Mouse (Mus musculus) kidney, adult 11 months (tissue): Measurements from ENCODE around the gene Mtmr12.
"Not testable (repeated sequence)": the region's sequence is repeated elsewhere in the genome, so short reads cannot be mapped to it uniquely, and the experiment has no call there.

Source experiments
- DNase-seq: peaks from one replicate; pipeline ENCODE4 v3.0.0; 2022

Gene Mtmr12

DNA sequence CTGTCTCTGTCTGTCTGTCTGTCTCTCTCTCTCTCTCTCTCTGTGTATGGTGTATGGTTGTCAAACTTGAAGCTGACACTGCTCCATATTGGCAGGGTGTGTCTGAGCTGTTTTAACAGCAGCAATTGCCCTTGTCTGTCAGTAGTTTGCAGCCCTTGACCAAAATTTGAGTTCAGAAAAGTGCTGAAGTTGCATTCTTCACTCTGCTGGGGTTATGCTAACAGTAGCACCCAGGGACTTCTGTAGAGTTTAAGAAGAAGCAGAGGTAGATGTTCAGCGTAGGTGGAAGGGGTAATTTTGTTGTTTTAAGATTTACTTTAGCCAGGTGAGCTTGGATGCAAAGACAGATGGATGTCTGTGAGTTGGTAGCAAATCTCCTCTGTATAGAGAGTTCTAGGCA is 7.4 kb downstream of the Mtmr12 start:
- no peak for DNase-seq

DNA sequence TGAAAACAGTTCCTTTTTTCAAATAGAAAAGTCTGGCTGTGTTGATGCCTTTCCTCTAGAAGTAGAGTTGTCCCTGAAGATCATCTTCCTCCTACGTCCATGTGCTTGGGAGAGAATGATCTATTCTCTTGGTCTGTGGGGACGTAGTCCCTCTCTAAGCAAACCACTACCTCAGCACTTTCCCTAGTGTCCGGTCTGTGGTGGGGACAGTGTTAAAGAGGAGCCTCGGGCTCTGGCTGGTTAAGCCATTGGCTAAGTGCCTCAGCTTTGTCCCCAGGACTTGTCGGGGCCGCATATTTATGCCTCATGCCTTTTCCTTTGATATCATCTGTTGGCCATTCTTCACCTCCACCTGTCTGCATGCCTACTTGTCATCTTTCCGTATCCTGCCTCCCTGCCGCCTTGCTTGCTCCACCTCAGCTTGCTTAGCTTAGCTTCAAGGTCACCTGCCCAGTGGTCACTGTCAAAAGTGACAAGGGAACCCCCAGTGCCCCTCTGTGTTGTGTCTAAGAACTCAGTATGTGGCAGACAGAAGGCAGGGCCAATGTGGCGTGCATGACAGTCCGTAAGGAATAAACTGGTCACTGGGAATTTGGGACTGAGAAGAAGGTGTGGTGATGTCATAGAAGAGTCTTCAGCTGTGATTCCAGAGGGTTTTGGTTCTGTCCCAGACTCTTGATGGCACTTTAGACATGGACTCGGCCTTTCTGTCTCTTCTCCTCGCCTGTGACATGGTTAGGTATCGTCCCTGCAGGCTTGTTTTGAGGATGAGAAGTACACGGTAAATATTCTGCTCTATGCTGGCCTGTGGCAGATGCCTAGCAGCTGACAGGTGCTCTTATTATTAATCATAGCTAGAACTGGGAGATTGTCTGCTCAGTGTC is 9.9 kb downstream of the Mtmr12 start:
- DNase-seq = no peak

DNA sequence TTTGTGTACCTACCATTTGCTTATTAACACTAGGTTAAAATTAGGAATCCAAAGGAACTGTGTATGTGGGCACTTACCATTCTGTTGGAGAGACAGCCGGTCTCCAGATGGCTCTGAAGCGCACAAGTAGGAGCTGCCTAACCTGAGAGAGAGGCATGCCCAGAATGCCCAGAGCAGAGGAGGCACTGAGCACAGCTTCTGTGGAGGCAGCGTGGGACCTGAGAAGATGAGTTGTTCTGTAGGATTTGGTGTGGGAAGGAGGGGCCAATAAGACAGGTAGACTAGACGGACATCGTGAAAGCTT is 10.5 kb downstream of the Mtmr12 start:
- DNase-seq = no peak

DNA sequence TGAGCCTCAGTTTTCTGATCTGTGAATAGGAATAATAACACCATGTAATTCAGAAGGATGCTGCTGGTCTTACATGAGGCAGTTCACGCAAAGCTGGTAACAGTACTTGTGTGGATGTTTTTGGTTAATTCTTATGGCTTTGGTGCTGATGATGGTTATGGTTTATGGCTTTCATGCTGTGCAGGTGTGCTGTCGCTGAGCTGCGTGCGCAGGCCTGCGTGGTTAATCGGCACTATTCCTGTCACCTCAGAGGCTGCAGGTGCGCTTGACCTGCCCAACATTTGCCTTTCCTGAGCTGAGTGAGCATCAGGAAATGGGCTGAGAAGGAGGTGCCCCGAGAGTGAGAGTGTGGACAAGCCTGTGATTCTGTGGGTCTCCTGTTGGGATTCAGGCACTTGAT is 11.3 kb downstream of the Mtmr12 start:
- DNase-seq = no peak

DNA sequence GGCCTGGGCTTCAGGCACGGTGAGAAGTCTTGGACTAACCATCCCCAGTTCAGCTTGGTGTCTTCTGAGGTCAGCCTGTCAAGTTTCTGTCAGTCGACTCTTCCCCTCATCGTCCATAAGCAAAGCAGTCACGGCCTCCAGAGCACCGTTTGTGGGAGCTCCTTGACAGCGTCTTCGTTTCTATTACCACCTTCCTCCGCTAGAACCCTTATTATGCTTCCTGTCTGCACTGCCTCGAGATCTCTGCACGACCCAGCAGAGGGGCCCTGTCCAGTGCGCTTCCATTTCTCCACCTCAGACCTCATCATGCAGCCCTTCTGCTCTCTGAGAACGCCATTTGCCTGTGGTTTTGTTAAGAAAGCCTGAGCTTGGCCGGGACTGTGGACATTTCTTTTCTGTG is 12.0 kb downstream of the Mtmr12 start:
- no peak for DNase-seq

DNA sequence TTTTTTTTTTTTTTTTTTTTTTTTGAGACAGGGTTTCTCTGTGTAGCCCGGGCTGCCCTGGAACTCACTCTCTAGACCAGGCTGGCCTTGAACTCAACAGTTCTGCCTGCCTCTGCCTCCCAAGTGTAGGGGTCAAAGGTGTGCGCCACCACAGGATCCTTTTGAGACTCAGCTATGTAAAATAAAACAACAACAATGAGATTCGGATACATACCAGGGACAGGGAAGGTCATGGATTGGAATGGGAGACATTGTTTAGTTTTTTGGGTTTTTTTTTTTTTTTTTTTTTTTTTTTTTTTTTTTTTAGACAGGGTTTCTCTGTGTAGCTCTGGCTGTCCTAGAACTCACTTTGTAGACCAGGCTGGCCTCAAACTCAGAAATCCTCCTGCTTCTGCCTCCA is 12.5 kb downstream of the Mtmr12 start:
- not testable (repeated sequence) for DNase-seq

DNA sequence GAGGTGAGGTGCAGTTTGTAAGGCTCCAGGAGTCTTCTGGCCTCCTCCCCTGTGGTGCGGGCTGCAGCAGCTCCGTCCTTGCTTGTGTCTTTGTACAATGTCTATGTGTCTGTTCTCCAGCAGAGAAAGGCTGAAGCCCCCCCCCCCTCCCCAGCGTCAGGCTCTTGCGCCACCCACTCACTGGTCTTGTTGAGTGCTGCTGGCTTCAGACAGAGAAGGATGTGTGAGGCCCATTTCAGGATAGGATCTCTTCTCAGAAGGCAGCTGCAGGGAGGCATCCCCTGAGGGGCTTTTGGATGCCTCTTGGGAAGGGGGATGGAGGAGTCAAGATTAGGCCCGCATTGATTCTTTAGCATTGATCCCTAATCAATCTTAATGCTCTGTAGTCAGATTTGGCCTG is 13.0 kb downstream of the Mtmr12 start:
- no peak for DNase-seq

DNA sequence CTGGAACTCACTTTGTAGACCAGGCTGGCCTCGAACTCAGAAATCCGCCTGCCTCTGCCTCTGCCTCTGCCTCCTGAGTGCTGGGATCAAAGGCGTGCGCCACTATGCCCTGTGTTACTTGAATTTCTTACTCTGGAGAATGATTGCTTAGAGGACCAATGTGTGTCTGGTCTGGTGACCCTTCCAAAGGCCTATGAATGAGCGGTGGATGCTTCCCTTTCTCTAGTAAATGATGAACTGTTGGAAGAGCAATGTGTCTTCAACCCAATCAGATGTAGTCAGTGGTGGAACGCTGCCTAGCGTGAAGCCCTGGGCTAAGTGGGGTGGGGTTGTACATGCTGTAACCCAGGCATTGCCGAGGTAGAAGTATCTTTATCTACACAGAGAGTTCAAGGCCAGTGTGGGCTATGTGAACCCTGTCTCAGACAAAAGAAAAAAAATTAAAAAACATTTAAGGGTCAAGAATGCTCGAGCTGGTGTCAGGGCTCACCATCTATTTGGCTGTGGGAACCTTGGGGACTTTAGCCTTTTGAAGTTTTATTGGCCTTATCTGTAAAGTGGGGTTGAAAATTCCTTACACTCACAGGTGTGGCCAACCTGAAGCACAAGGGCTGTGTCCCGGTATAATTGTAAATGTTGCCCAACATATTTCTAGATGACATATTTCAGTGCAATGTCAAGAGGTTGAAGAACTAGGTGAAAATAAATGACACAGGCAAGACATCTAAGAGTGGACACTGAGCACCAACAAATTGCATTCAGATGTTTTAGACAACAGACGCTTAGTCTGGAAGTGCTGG is 14.0 kb downstream of the Mtmr12 start:
- no peak for DNase-seq

DNA sequence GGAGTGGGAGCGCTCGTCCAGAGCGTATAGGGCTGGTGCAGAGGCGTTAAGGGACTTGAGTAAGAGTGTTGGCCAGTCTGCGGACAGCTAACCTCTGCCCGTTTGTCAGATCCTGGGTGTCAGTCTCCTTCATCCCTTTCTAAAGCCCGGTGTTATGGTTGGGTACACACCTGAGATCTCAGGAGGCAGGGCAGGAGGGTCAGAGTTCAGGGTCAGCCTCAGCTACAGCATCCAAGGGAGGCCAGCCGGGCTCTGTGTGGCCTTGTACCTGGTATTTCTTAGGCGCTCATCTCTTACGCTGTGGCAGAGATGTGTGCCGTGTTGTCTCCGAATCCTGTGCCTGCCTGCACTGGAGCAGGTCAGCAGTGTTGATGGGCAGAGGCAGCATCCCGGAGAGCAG is 16.3 kb downstream of the Mtmr12 start:
- peak; percentile 61 for DNase-seq

DNA sequence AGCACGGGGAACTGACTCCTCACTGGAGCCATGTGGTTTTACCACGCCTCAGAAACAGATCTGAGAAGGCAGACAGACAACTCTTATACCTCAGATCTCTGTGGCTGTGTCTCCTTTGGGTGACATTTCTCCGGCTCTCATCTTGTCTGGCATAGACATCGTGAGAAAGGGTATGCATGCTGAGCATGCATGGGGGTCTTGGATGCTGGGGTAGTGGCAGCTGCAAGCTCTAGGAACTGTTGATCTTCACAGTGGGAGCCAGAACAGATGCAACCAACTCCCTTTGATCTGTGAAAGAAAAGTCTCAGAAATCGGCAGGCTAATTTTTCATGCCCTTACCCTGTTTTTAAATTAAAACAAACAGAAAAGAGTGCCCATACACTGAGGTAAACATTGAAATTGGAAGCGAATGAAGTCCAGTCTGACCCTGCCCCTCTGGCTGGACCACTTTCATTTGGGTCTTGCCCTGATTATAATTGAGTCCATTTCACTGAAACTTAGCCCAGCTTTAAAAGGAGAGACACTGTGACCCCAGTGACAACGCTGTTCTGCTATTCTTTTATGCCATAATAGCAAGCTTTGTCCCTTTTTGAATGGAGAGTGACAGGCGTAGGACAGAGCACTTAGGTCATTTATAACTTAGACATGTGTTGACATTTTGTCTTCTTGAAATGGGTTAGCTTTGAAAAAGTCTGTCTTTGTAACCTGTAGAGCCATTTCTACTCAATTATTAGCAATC is 17.9 kb downstream of the Mtmr12 start:
- DNase-seq = no peak

DNA sequence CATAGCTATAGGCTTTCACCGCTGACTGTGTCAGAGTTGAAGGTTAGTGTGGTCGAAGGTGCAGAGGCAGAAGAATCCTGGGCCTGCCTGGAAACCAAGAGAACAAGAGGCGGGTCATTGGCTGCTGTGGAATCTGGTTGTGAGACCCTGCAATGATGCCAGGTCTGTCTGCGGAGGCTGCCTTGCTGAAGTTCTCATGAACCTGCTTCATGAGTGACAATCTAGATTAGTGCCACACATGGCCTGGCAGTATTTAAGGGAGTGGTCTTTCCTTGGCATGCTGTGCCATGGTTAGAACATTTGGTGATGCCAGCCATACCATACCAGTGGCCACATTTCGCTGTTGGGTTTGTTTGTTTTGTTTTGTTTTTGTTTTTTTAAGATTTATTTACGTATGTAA is 18.6 kb downstream of the Mtmr12 start:
- DNase-seq = no peak

DNA sequence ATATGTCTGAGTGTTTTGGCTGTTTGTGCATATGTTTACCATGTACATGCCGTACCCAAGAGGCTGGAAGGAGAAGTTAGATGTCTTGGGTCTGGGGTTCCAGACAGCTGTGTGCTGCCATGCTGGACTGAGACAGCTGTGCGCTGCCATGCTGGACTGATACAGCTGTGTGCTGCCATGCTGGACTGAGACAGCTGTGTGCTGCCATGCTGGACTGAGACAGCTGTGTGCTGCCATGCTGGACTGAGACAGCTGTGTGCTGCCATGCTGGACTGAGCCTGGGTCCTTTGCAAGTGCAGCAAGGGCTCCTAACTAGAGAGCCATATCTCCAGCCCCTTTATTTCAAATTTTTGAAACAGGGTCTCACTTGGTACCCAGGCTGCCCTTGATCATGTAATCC is 19.4 kb downstream of the Mtmr12 start:
- DNase-seq = no peak

DNA sequence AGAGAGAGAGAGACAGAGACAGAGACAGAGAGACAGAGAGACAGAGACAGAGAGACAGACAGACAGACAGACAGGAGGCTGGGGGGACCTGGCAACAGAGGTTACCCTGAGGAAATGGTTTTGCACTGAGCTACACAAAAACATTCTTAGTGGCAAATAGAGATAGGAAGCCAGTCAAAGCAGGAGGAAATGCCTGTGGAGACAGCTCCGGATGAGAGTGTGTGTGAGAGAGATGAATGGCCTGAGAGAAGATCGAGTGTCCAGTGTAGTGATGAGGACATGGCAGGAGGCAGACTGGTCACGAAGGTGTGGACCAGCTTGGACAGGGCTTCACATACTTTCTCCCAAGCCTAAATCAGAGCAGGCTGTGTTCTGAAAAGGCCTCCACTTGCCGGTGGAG is 20.2 kb downstream of the Mtmr12 start:
- DNase-seq = no peak

DNA sequence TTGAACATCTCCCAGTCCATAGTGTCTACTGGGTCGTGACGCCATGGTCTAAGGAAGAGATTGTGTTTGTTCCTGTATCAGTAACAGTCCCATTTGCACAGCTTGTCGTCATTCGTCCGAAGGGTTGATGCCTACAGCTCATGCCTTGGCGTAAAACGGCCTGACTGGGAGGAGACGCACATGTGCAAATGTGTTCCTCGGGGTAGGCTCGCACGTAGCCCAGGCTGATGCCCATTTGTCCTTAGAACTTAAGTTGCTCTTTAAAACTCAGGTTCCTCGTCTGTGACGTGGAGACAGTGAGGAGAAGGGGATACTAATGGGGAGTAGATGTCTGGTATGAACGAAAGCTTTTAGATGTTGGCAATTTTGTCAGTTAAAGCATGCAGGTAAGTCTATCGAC is 22.1 kb downstream of the Mtmr12 start:
- DNase-seq = no peak

DNA sequence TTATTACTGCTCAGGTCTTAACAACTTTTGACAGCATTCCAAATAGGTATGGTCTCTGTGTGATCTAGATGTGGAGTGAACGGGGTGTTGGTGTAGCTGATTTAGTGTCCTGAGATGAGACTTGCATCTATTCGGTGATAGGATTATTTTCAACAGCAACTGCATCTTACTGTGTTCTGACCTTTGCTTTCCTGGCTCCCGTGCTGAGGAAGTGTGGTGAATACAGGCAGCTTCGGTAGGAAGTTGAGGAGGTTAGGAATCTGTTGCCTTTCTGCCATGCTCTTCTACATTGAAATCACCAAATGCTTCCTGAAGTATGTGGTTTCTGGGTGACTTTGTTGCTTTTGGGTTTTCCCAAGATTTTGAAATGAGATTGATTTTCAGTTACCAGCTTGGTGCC is 22.5 kb downstream of the Mtmr12 start:
- DNase-seq = no peak

DNA sequence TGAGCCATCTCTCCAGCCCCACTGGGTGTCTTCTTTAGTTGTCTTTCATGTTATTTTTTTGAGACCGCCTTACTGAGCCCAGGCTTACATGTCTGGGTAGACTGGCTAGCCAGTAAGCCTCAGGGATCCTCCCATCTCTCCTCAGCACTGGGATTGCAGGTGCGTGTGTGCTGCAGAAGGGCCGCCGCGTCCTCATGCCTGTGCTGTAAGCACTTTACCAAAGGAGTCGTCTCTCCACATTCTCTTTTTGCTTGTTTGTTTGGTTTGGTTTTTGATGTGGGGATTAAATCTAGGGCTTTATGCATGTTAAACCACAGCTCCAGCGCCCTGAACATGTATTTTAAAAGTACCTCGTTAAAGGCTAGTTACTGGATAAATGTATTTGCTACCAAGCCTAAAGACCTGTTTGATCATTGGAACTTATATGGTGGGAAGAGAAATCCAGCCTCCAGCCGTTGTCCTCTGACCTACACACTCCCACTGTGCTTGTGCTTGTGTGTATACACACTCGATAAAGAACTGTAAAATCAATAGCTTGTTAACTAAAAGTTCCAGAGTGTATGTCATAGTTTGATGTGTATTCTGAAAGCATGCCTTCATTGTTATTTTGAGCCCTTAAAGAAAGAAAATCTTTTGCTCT is 24.9 kb downstream of the Mtmr12 start:
- DNase-seq = no peak

DNA sequence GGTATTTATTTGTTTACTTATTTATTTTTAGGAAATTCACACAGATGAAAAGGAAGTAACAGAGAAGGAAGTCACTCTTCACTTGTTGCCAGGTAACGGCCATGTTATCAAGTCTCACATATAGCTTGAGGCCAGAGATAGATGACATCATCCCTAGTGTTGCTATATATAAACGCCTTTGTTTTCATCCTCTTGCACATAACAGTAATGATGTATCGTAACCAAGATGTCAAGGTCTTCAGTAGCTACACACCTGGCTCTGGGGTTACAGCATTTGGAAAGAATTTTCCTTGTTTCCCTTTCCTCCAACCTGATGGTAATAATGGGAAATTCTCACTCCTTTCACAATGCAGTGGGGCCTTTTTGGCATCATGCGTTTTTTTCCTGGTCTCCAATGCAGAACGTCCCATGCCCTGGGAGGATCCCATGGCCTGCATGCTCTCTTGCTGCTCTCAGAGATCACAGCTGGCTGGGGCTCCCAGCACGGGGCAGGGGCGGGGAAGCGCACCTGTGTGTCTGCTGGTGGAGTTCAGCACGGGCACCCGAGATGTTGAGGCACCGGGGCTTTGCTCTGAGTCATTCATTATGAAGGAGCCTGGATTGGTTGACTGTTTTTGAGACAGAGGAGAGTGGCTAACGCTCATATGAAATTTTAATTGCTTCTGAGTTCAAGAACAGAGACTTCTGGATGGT is 25.6 kb downstream of the Mtmr12 start:
- DNase-seq = no peak

DNA sequence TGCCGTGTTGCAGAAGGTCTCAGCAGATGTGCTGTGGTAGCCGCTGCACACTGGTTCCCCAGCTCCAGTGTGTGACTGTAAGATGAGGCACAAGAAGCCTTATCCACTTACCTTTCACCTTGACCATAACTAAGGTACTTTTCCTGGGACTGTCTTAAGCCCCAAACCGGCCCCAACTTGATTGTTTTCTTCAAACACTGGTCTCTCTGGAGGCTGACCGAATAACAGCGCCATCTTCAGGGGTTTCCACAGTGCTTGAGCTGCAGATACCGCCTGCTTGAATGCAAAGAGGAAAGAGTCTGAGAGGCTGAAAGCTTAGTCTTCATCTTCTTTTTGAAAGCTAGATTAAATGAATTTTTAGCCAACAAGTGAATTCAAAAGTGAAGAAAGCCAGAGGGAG is 26.6 kb downstream of the Mtmr12 start:
- no peak for DNase-seq

DNA sequence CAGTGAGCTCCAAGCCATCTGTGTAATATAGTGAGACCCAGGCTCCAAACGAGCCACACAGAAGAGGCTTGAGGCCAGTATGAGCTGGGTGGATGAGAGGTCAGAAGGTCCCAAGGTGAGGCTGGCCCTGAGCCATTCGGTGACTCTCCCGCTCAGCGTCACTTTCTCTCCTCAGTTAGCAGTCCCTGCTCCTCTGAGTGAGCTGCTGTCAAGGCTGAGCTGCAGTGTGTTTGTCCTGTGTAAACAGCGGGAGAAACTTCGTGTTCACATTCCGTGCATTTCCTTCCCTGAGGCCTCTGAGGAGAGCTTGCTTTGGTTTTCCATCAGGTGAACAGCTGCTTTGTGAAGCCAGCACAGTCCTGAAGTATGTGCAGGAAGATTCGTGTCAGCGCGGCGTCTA is 27.6 kb downstream of the Mtmr12 start:
- DNase-seq = no peak

DNA sequence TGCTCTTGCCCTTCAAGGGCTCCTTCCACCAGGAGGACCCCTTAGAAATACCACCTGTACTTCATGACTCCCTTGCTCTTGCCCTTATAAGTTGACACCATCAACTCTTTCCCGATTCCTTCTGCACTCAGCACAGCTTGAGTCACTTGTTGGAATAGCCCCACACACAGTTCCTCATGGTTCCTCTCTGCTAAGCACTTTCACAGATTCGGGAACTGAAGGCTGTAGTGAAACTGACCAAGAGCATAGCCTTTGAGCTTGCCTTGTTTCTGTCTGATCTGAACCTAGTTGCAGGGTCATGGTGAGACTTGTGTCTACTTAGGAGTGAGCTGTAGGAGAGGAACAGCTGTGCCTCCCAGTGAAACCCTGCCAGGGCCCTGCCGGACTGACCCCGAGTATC is 28.2 kb downstream of the Mtmr12 start:
- DNase-seq = no peak

DNA sequence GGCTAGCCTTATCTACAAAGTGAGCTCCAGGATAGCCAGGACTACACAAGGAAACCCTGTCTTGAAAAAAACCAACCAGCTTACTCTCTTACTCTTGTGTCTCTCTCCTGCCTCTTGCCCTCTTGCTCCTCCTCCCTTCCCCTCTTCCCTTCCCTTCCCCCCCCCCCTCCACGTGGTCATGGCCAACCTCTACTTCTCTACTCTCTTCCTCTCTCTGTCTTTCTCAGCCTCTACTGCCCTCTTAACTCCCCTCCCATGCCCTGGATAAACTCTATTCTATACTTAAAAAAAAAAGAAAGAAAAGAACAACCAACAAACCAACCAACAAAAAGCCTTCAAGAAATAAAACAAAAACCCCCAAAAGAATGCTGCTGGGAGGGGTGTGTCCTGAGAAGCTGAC is 30.7 kb downstream of the Mtmr12 start:
- no peak for DNase-seq

DNA sequence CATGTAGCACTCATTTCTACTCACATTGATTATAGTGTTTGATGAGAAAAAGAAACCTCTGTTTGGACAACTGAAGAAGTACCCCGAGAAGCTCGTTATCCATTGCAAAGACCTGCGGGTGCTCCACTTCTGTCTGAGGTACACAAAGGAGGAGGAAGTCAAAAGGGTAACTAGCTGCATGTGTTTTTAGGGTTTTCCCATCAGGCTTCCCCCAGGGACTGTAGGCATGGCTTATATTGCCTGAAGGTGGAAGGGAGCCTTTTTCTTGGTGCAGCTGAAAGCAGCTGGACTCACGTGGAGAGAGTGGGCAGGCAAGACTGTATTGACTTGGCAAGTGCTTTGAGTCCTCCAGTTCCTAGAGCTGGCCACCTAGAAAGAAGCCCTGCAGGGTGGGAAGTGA is 31.2 kb downstream of the Mtmr12 start:
- DNase-seq = no peak

DNA sequence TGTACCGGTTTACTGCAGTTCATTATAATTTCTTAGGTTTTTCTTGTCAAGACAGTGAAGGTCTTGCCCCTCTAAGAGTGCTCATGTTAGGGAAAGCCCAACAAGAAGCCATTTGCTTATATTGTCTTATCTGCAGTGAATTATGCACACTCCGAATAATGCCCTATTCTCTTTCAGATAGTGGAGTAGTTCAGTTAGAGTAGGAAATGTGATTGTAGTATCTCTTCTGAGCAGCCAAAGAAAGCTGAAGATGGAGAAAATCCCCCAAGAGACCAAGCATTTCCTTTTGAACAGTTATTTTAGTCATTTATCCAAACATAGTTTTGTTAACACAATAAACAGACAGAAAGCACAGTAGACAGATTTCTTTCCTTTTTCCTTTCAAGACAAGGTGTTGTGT is 32.1 kb downstream of the Mtmr12 start:
- no peak for DNase-seq
